Mouse (Mus musculus) c-Kit-positive CD71-positive TER-119-negative erythroid progenitor cells, embryonic 14.5 days (primary cell): Measurements from ENCODE around the gene Crcp.
"Not testable (repeated sequence)": the region's sequence is repeated elsewhere in the genome, so short reads cannot be mapped to it uniquely, and the experiment has no call there.

Experiments
- DNase-seq: peaks from one replicate; pipeline ENCODE4 v3.0.0-alpha.2; 2013; ENCODE audit warnings: low read depth

Crcp gene

GRCm38 (mm10) chr5:130023767-130024539 lies 5.1 kb upstream of the Crcp start:
- DNase-seq: peak; percentile 88

GRCm38 (mm10) chr5:130027134-130027533 lies 2.0 kb upstream of the Crcp start:
- no peak for DNase-seq

- DNase-seq: no peak
Measured at GRCm38 (mm10) chr5:130027696-130028095, 1.4 kb upstream of the Crcp start.

- DNase-seq: no peak
Measured at GRCm38 (mm10) chr5:130031410-130032390, 2.6 kb downstream of the Crcp start.

GRCm38 (mm10) chr5:130033869-130034268 lies 4.8 kb downstream of the Crcp start:
- DNase-seq: no peak

GRCm38 (mm10) chr5:130036300-130036699 lies 7.2 kb downstream of the Crcp start:
- DNase-seq: not testable (repeated sequence)

GRCm38 (mm10) chr5:130037752-130038455 lies 8.8 kb downstream of the Crcp start:
- DNase-seq: peak; percentile 41

- no peak for DNase-seq
Measured at GRCm38 (mm10) chr5:130040797-130041196, 11.7 kb downstream of the Crcp start.

- no peak for DNase-seq
Measured at GRCm38 (mm10) chr5:130041262-130041661, 12.2 kb downstream of the Crcp start.

- no peak for DNase-seq
Measured at GRCm38 (mm10) chr5:130043741-130044140, 14.7 kb downstream of the Crcp start.

- no peak for DNase-seq
Measured at GRCm38 (mm10) chr5:130044201-130044695, 15.2 kb downstream of the Crcp start.

- no peak for DNase-seq
Measured at GRCm38 (mm10) chr5:130046100-130046499, 17.0 kb downstream of the Crcp start.

GRCm38 (mm10) chr5:130046589-130046988 lies 17.5 kb downstream of the Crcp start:
- DNase-seq: no peak

- no peak for DNase-seq
Measured at GRCm38 (mm10) chr5:130047013-130047412, 17.9 kb downstream of the Crcp start.

GRCm38 (mm10) chr5:130048786-130049520 lies 19.9 kb downstream of the Crcp start:
- no peak for DNase-seq

- DNase-seq: no peak
Measured at GRCm38 (mm10) chr5:130050416-130050815, 21.3 kb downstream of the Crcp start.

GRCm38 (mm10) chr5:130051073-130051860 lies 22.2 kb downstream of the Crcp start:
- no peak for DNase-seq

- no peak for DNase-seq
Measured at GRCm38 (mm10) chr5:130052510-130052909, 23.4 kb downstream of the Crcp start.

GRCm38 (mm10) chr5:130052955-130053354 lies 23.9 kb downstream of the Crcp start:
- no peak for DNase-seq

- DNase-seq: no peak
Measured at GRCm38 (mm10) chr5:130055688-130056087, 26.6 kb downstream of the Crcp start.
